Comparison of ENCODE assay signal across 8 mouse cellular contexts in genomic region chr7:80268897-80269750, GRCm38 (mm10). TPM values are rescaled to one million over a fixed set of nuclear protein-coding genes. Genes with fewer than 3 reads are reported as not detected.
DNase-seq lines count a peak whose midpoint lies in the region; ATAC-seq lines count a peak whose summit lies in the region.

Gene Vps33b, plus strand, starts transcription at chr7:80269649.

- no peaks in the 10 kb centered on the region for H3K9me3 ChIP-seq in megakaryocyte, embryonic 14.5 days

- H3K36me3 ChIP-seq in megakaryocyte, embryonic 14.5 days (replicated peaks; ENCODE audit: low read length) = peaks cover 60% of the 10 kb centered on the region

- ATAC-seq in common myeloid progenitor, adult 5-6 weeks (replicated peaks; ENCODE audit: low read depth, poor library complexity, severe bottlenecking) = peak; percentile 97

- H3K4me1 ChIP-seq in megakaryocyte, embryonic 14.5 days = peaks cover 71% of the 10 kb centered on the region

- DNase-seq in ZHBTc4 (ENCODE audit: low read depth, low spot score) = peak; percentile 97
- peak; percentile 90 to 91 for DNase-seq in gastrocnemius, adult 8-10 months (ENCODE audit: low spot score in 2 of 2)
- DNase-seq in hindlimb bud, embryonic 11.5 days (ENCODE audit: extremely low spot score, low read depth, low spot score) = peak; percentile 70
- peak; percentile 95 to 98 for DNase-seq in left cerebral cortex, adult 8-10 months (ENCODE audit: low spot score in 2 of 2)
- DNase-seq in right cerebral cortex, postnatal 10 days (ENCODE audit: low spot score in 2 of 2) = peak; percentile 99
- peak; percentile 96 for DNase-seq in urinary bladder, postnatal 25 days (ENCODE audit: low spot score)

- H3K27me3 ChIP-seq in megakaryocyte, embryonic 14.5 days (replicated peaks) = no peaks in the 10 kb centered on the region

- H3K4me3 ChIP-seq in megakaryocyte, embryonic 14.5 days (replicated peaks) = peak within 1 kb of the TSS; percentile 97

RNA-seq across cellular contexts. Expression of gene Vps33b, which starts in this region (rescaled TPM):
- total RNA-seq in common myeloid progenitor, adult 5-6 weeks (2017) = 31.7 and 31.8 TPM in 2 replicates
- 1 to 10 TPM; 2.7 to 3.6 (median 3.3) TPM for total RNA-seq in gastrocnemius, adult 8-10 months (2022)
- 10 to 100 TPM; 17.2 to 24.6 (median 21.3) TPM for total RNA-seq in left cerebral cortex, adult 8-10 months (2022)
- 1.8 and 5.0 TPM in 2 replicates for polyA plus RNA-seq in megakaryocyte, embryonic 14.5 days (2012; ENCODE audit: insufficient read depth, low replicate concordance)

Comparison
In these comparisons a context has a peak if more than half of its experiments do, and no peak if none do; other contexts are left out.
1. Peak in every context shown above with its lines: DNase-seq, ATAC-seq and H3K4me3 ChIP-seq.